Mouse (Mus musculus): ENCODE measurements at regions not wholly inside any gene's neighbourhood (a gene's known extent, or its start where the extent isn't known, plus 50 kb on each side); places are given as distances from the start of the nearest gene placed in this dataset.

DNA sequence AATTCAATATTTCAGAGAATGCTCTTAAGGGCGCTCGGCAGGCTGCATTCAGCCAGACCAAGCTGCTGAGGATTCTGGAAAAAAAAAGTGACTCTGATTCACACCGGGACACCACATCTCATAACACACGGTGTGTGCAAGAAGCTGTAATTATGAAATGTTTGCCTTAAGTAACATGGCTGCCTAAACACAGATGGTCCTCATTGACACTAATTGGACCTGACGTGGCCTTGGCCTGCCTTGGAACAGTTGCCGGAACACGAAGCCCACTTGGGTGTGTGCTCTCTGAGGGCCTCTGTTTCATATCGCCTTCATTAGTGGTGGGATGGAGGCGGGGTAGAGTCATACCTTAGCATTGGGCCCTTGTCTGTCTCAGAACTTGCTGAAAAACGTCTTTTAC is 236.2 kb upstream of the Msx2 start:
- no peak for DNase-seq (ENCODE audit: low spot score in 2 of 2)

DNA sequence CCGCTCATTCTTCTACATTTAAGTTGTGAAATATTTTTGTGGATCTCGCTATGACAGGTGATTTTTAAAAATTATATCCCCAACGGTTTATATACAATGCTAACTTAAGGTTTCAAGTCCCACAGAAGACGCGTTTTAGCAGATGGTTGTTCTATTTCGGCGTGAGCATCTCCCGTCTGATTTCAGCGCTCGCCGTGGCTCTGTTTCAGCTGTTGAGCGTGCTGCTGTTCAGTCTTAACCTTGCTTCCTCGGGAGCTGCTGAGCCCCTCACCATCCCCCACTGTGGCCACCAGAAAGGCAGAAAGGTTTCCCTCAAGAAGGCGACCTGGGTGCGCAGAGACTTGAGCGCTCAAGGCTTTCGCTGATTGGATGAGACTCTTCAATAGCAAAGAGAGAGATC is 234.7 kb upstream of the Msx2 start:
- no peak for DNase-seq (ENCODE audit: low spot score in 2 of 2)

DNA sequence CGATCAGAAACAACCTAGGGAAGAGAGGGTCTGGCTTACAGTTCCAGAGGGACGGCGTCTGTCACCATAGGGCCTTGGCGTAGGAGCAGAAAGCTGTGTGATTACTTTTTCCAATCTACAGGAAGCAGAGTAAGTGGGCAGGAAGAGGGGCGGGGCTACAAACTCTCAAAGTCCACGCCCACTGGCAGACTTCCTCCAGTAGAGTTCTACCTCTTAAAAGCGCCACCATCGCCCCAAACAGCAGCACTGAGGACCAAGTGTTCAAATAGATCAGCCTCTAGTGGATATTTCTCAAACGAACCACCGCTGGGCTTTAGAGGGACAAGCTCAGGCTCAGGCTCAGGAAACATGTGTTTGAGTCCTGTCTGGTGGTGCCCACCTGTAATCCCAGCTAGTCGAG is 231.2 kb upstream of the Msx2 start:
- DNase-seq (ENCODE audit: low spot score in 2 of 2) = no peak

DNA sequence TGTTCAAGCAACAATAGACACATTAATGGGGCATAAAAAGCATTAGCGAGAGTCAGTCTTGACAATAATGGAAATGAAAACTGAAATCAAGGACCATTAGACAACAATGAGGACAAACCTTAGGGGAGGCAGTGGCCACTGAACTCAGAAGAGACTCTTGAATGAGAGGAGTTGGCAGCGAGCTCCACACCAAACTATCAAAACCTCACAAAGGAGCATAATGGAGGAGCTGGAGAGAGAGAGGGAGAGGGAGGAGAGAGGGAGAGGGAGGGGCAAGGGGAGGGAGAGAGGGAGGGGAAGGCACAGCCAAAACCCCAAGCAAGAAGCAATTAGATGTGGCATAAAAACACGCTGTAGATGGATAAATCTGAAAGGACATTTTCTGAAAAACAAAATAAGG is 227.4 kb upstream of the Msx2 start:
- DNase-seq (ENCODE audit: low spot score in 2 of 2) = no peak

DNA sequence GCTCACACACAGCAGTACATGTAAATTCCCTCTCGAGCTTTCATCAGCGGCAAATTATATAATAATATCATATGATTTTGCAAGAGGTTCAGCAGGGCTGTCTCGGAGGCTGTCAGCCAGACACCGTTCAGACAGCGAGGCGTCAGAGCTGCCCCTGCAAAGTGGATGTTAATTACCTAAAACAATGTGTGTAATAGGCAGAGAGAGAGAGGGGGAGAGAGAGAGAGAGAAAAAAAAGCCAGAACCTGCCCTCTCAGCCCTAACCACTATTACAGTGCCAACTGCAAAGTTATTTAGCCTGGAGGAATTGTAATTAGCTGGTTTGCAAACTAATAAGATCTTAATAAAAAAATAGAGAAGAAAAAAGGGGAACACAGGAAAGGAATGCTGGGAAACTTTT is 225.1 kb upstream of the Msx2 start:
- DNase-seq (ENCODE audit: low spot score in 2 of 2) = no peak

DNA sequence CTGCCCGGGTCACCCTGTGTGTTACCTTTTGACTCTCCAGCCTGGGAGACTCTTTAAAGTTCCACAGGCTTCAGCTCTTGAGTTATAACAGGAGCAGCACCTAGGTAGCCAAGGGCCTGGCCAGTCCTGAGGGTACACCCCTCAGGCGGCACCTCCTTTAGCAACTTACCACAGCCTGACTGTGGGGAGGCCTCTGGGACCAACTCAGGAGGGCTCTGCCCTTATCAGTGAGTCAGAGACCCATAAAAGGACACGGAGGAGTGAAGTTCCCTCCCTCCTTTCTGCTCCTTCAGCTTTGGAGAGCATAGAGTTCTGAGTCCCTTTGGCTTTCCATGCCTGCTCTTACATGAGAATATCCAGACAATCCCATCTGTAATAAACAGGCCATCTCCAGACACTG is 222.5 kb upstream of the Msx2 start:
- DNase-seq (ENCODE audit: low spot score in 2 of 2) = no peak

DNA sequence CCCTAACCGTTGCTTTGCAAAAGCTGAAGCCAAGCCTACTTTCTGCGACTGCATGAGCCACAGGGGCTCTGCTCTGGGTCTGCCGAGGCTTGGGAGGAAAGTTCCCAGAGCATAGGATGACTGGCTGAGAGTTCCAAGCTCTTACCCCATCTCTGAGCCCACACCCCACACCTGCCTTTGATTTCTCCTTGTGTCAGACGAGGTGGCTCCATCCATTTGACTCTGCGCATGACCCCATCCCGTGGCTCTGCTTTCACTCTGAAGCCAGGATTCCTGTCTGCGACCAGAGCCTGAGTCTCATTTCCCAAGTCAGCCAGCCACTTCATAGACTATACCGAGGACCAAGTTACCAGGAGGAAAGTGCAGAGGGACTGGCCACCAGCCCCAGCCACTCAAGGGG is 216.1 kb upstream of the Msx2 start:
- no peak for DNase-seq (ENCODE audit: low spot score in 2 of 2)

DNA sequence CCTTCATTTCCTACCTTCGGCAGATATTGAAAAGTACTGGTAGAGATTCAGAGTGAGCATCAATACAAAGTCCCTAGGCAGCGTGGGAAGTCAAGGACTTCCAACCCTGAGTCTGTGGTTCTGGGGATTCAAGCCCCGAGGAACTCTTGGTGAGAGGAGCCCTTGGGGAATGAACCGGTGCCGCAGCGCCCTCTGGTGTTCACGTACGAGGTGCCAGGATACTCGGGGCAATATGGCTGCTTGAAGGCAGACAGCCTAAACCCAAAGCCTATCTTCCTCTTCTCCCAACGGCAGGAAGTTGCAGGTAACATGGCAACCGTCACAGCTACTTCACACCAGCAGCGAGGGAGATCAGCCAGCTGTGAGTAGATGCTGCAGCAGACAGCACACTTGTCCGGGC is 215.6 kb upstream of the Msx2 start:
- DNase-seq (ENCODE audit: low spot score in 2 of 2) = peak; percentile 84 to 85

DNA sequence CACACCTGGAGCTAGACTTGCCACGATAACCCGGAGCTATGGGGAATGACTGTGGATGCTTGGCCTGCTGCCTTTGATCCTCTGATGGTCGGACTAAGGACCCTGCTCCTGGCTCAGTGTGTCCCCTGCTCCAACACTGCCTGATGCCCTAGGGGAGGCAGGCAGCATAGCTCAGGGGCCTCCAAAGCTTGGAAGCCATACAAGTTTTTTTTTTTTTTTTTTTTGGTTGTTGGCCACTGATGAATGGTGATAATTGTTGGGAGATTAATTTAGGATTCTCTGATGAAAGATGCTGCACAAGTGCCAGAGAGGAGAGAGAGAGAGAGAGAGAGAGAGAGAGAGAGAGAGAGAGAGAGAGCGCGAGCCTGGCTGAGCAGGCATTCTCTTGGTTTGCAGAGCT is 211.6 kb upstream of the Msx2 start:
- no peak for DNase-seq (ENCODE audit: low spot score in 2 of 2)

DNA sequence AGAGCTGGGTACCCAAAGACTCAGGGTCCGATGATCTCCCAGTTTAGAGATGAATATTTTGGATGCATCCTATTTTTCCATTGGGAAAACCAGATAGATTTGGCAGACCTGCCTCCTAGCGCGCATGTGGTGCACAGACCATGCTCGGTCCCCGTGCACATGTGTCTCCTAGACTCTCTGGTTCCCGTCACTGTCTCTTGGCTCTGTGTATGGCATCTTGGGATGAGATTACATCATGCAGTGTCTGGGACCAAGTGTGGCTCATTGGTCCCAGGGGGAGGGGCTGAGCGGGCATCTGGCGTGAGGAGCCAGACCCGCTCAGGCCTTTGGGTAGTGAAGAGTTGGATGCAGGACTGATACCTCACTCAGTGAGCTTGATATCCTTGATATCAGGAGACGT is 204.3 kb upstream of the Msx2 start:
- DNase-seq (ENCODE audit: low spot score in 2 of 2) = no peak

DNA sequence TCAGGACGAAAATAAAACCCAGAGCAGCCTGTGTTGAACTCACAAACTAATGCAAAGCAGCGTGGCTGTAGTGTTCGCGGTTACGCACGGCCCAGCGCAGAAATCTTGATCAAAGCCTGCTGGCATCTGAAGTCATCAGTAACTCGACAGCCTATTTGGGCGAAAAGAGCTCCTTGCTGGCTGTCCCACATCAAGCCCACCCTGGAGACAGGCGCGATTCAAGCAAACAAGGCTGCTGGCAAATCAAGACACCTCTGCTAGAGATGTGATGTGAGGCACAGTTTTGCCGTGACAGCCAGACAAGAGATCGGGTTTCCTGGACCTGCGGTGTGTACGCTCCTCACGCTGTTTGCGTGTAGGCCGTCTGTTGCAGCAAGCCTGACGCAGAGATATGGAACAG is 197.5 kb upstream of the Msx2 start:
- DNase-seq (ENCODE audit: low spot score in 2 of 2) = no peak

DNA sequence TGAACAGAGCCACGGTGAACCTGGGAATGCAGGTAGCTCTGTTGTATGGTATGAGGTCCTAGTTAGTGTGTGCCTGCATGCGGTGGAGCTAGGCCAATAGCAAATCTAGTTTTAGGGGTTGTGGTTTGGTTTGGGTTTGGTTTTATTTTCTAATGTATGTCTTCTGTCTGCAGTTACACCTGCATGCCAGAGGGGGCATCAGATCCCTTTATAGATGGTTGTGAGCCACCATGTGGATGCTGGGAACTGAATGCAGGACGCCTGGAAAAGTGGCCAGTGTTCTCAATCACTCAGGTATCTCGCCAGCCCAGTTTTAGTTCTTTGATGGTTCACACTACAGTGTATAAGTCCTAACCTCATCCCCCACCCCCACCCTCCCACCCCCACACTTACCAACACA is 194.6 kb upstream of the Msx2 start:
- DNase-seq (ENCODE audit: low spot score in 2 of 2) = no peak

DNA sequence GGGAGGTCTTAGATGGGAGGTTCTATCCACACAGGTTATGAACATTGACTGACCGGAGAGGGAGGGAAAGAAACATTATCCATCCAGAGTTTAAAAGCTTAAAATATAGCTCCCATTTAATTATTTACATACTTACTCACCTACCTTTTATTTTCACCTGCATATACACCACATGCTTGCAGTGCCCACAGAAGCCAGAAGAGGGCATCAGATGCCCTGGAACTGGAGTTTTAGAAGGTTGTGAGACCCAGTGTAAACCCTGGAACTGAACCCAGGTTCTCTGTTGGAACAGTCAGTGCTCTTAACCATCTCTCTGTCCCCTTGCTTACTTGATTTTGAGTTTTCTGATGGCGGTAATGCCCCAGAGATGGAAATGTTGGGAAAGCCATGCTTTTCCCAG is 192.7 kb upstream of the Msx2 start:
- DNase-seq (ENCODE audit: low spot score in 2 of 2) = no peak

DNA sequence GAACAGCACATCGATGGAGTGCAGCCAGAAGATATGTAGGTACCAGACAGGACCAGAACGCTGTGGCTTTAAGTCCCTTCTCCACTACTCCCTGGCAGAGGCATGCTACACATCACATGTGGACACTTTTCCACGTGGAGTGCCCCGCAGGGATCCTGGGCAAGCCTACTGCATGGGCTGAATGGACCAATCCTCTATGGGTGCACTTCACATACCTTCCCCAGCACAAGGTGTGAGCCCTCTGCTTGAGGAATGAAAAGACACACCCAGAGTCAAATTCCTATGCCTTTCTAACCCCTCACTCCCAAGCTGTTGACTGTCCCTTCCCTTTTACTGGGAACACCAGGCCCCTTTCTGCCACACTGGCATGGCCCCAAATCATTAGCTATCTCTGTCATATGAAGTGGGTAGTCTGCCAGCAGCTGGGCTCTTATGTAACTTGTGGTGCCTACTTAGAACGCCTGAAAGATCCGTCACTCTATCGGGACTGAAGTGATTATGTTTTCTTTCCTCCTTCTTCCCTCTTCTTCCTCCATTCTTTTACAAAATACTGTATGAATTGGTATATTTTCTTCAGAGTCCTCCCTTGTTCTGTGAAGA is 191.9 kb upstream of the Msx2 start:
- DNase-seq (ENCODE audit: low spot score in 2 of 2) = no peak

DNA sequence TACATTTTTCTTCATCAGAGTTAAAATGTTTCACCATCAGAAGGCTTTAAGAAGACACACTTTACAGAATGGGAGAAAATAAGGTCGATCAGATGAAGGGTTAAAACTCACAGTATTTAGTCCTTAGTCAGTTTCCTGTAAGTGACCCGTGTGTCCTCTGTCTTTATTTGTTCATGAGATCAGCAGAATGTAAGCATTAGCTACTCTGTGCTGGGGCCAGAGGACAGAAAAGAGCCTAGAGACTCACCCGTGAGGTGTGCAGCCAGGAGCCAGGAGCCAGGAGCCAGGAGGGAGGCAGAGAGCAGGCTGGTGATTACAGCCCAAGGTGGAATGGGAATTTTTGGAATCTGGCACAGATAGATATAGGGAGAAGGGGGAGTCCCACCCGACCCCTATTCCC is 180.0 kb upstream of the Msx2 start:
- no peak for DNase-seq (ENCODE audit: low spot score in 2 of 2)

DNA sequence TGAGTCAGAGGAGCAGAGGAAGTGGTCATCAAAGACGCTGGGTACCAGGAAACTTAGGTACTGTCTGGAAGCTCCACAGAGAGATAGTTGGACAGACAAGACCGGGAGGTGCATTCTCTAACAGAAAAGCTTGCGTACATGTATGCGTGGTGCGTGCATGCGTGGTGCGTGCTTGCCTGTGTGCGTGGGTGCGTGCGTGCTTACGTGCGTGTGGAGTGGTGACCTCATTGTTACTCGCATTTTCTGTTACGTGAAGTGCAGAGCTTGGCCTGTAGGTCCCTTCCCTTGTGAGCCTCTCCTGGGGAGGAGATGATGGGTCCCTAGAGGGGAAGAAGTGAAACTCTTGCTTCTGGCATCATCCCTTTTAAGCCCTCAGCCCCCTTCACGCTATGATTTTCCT is 175.5 kb upstream of the Msx2 start:
- DNase-seq (ENCODE audit: low spot score in 2 of 2) = no peak

DNA sequence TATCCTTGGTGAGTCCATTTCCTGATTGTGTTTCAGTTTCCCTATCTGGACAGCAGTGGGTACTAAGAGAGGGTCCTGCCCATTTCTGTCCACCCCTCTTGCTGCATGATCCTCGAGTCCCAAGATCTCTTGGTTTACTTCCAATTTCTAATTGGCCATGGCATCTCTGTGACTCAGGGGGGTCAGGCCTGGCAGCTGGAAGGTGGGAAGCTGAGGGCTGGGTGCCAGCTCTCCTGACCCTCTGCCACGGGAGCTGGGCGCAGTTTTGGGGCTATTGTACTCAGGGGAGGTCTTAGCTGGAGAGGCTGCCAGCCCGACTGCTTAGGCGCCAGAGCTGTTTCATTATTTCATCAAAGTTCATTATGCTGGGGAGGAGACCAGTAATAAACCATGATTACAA is 169.7 kb upstream of the Msx2 start:
- no peak for DNase-seq (ENCODE audit: low spot score in 2 of 2)

DNA sequence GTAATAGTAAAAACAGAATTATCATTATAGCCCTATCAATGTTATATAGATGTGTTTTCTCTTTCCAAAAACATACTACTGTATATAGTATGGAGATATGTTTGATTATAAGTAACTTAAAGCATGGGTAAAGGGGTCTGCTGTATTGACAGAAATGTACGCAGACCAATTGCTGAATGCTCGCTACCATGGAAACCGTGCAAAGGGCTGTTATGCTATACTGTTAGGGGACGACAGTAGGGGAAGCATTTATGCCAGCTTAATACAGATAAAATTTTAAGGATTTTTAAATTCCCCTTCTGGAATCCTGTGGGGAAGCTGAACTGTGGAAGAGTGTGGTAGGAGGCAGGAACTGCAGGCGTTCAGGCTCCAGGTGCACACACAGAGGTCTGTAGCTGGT is 166.7 kb upstream of the Msx2 start:
- DNase-seq (ENCODE audit: low spot score in 2 of 2) = no peak

DNA sequence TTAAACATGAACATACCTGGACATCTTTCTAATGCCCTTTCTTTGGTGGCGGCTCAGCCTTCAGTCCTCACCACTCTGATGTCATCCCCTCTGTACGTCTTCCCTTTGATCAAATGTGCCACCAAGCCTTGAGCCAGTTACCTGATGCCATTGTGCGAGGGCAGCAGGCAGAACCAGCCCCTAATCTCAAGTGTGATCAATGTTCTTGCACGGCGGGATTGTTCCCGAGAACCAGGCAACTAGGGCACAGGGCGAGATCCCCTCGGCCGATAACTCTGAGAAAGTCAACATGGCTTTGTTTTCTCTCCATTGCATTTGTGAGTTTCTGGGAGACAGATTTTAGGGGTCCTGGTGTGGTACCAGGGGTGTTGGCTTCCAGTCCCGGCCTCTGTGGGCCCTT is 166.2 kb upstream of the Msx2 start:
- peak; percentile 79 to 80 for DNase-seq (ENCODE audit: low spot score in 2 of 2)

DNA sequence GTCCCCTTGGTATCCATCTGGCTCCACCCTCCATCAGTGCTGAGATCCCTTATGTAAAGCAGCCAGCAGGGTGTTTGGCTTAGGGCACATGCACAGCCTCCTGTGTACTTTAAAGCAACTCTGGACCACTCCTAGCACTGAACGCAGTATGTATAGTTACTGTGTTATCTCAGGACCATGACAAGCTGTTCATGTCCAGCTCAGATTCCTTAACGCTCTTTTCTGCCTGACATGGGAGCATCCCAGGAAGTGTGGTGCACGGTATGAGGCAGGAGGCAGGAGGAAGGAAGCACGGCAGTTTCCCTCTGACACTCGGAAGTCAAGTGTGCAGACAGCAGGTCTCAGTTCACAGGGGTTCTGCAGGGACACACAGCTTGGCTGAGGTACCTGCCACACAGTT is 163.1 kb upstream of the Msx2 start:
- no peak for DNase-seq (ENCODE audit: low spot score in 2 of 2)

DNA sequence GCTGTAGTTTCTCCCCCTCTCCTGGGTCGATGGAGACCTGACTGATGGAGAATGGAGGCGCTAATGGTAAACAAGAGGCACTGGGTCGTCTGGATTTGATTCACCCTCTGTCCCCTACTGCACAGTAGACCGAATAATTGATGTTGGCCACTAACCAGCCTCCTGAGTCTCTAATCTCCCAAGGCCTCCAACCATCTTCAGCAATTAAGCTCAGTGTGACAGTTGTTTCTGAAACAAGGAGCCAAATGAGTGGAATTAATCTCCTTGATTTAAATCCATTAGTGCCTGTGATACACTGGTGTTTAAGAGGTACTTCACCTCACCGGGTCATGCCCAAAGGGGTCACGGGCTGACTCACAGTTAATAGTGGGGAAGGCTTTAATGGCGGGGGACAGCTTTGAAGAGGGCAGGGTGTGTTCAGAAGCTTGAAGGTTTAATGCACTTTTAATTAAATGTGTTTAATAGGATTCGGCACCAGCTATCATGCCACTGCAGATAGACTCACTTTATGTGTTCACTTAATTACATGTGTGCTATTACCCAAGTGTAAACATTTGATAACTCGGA is 161.8 kb upstream of the Msx2 start:
- DNase-seq (ENCODE audit: low spot score in 2 of 2) = no peak

DNA sequence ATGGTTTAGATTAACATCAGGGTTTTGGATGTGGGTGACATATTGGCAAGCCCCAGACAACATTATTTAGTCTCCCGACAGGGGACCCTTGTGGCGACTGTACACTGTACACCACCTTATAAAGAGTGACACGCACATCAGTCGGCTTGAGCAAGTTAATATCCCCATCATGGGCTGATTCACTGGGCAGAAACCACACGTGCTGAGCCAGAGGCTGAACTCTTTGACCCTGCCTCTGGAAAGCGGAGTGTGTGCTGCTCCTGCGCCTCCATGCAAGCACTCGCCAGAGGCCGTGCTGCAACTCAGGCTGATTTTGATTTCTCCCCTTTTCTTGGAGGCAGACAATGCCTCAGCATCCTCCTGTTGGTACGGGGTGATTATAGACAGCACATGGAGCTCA is 125.2 kb upstream of the Msx2 start:
- DNase-seq (ENCODE audit: low spot score in 2 of 2) = no peak

DNA sequence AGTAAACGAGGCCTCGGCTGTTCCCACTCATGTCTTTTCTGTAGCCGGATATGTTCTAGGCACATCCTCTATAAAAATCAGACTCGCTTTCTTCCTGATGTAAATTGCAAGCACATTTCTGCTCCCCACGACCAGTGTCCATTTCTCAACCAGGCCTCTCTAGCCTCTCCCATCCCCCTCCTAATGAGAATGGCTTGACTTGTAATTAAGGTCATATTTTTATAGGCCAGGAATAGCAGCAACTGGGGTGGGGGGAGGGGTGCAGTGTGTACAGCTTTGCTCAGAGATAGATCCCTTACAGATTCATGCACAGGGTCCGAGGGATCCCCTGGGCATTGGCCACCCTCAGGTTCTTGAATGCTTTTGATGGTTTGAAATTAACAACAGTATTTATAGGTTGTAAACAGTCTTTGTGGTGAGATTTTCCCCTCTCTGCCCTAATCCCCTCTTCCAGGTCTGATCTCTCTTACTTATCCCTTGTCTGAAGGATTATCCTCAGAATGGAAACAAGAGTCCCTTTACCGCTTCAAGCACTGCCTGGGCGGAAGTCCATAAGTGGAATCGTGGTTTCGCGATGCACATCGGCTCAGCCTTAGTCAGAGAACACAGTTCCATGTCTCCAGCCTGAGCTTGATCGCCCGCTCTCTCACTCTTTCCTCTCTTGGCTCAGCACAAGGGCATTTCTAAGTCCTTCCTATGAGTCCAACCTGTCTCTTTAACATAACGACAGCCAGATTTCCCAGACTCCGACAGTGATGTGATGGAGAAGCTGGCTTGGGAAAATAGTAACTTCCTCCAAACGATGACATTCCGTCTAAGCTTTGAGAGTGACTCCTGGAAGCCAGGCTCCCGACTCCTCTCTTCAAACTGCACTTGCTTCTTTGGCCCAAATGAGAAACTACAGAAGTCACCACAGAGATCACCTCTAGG is 124.3 kb upstream of the Msx2 start:
- no peak for DNase-seq (ENCODE audit: low spot score in 2 of 2)
